ENCODE assay signal across 9 mouse cellular contexts in the genomic region with DNA sequence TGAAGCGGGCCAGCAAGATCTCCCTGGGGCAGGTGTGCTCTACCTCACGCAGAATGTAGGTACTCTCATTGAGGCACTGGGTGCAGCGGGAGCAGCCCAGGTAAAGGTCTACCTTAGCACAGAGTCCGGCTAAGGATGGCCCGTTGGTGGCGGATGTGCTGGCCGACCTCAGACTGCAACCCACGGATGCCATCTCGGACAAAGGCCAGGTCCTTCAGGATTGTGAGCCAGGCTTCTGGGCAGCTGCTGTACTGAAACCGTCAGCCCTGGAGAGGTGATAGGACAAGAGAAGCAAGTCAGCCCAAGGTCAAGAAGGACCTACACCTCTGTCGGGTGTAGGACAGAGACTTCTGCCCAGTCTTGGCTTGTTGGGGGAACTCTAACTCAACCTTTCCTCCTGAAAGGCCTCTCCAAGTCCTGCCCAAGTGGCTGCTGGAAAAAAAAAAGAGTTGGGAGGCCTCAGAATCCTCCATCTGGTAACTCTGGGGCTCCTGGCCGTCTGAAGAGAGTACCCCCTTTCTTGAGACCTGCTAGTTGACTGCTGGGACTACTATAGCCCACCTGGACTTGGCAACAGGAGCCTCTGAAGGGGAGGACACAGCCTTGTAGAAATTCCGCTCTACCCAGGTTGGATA. TPM values are rescaled to one million over a fixed set of nuclear protein-coding genes. Genes with fewer than 3 reads are reported as not detected.
A peak's percentile ranks its signal among the peaks of the same experiment; 100 is the strongest.
DNase-seq lines count a peak whose midpoint lies in the region; ATAC-seq and TF ChIP-seq lines count a peak whose summit lies in the region.
"Had no signal": no experiment of that assay in that cellular context is flagged by ENCODE, and none has a peak within 500 bp of the region (broad histone marks: within the 10 kb centered on the region; RNA-seq: fewer than 3 reads in every experiment).

No protein-coding gene starts in this region.

- no peak for DNase-seq in kidney, adult 2 months
- DNase-seq in kidney, adult 9 months = no peak
- DNase-seq in embryonic facial prominence, embryonic 10.5 days (ENCODE audit: low spot score) = no peak
- DNase-seq in limb, embryonic 14.5 days (ENCODE audit: low spot score) = no peak
- no peak for DNase-seq in adrenal gland, postnatal 25 days
- no peak for DNase-seq in layer of hippocampus, adult 11-12 months (ENCODE audit: low spot score)

- H3K9me3 ChIP-seq in embryonic facial prominence, embryonic 10.5 days = no peaks in the 10 kb centered on the region
- H3K9me3 ChIP-seq in limb, embryonic 14.5 days (ENCODE audit: control insufficient read depth, low read length) = no peaks in the 10 kb centered on the region

- no peaks in the 10 kb centered on the region for H3K79me2 ChIP-seq in C2C12 (ENCODE audit: control insufficient read depth, insufficient read depth)

- no peak overlapping the region for H3ac ChIP-seq in C2C12 (ENCODE audit: control insufficient read depth, insufficient read length, low read depth)

- TF ChIP-seq POLR2A in kidney, adult 2 months (IDR thresholded peaks at IDR 0.05; ENCODE audit: low read depth, low read length) = no peak
- no peak for TF ChIP-seq POLR2A in limb, embryonic 14.5 days (IDR thresholded peaks at IDR 0.05; ENCODE audit: borderline replicate concordance, extremely low read depth, insufficient read depth, insufficient read length)

- ATAC-seq in limb, embryonic 14.5 days (ENCODE audit: low FRiP score, low read depth) = no peak
- no peak for ATAC-seq in inflammation-experienced regulatory T-cells, adult 6 months

- H3K27me3 ChIP-seq in kidney, adult 2 months (replicated peaks; ENCODE audit: control insufficient read depth, insufficient read depth, low read length) = no peaks in the 10 kb centered on the region
- H3K27me3 ChIP-seq in C2C12 (ENCODE audit: control insufficient read depth, insufficient read depth, insufficient read length) = no peaks in the 10 kb centered on the region
- no peaks in the 10 kb centered on the region for H3K27me3 ChIP-seq in embryonic facial prominence, embryonic 10.5 days (replicated peaks; ENCODE audit: low read depth, poor library complexity, severe bottlenecking)
- H3K27me3 ChIP-seq in limb, embryonic 14.5 days (ENCODE audit: control insufficient read depth, insufficient read depth, low read length) = no peaks in the 10 kb centered on the region

- H3K9ac ChIP-seq in limb, embryonic 14.5 days (ENCODE audit: low read depth, low read length, severe bottlenecking) = no peak overlapping the region; the same call in 1 of the 2 replicates

- no peak for TF ChIP-seq CTCF in kidney, adult 2 months (conservative IDR thresholded peaks at IDR 0.05; ENCODE audit: insufficient read depth, insufficient read length, low read depth, low read length)
- no peak for TF ChIP-seq CTCF in C2C12 (IDR thresholded peaks at IDR 0.05; ENCODE audit: control insufficient read depth, insufficient read depth, insufficient read length)

- H3K4me3 ChIP-seq in kidney, adult 2 months (ENCODE audit: insufficient read depth, low read depth, low read length) = peak overlapping the region; percentile 59
- peak overlapping the region; percentile 53 for H3K4me3 ChIP-seq in C2C12 (ENCODE audit: insufficient read depth, poor library complexity, severe bottlenecking)
- H3K4me3 ChIP-seq in embryonic facial prominence, embryonic 10.5 days = peak overlapping the region; percentile 58
- H3K4me3 ChIP-seq in limb, embryonic 14.5 days (replicated peaks; ENCODE audit: low read length) = peak overlapping the region; percentile 49

- 86% methylated on average over 13 of the region's 13 CpGs for WGBS in kidney, adult 2 months
- 93% methylated on average over 13 of the region's 13 CpGs for WGBS in embryonic facial prominence, embryonic 10.5 days
- 91% methylated on average over 13 of the region's 13 CpGs for WGBS in limb, embryonic 14.5 days

- H3K4me2 ChIP-seq in limb, embryonic 14.5 days (replicated peaks; ENCODE audit: low read depth, low read length, severe bottlenecking) = peak overlapping the region; percentile 61

- H3K27ac ChIP-seq in kidney, adult 2 months (ENCODE audit: insufficient read depth, low read depth, low read length) = no peak overlapping the region
- H3K27ac ChIP-seq in embryonic facial prominence, embryonic 10.5 days (replicated peaks) = no peak overlapping the region
- no peak overlapping the region for H3K27ac ChIP-seq in limb, embryonic 14.5 days (replicated peaks; ENCODE audit: low read depth, low read length)

- no peaks in the 10 kb centered on the region for H3K36me3 ChIP-seq in kidney, adult 2 months (ENCODE audit: control insufficient read depth, insufficient read depth, low read length)
- peaks cover 9% of the 10 kb centered on the region for H3K36me3 ChIP-seq in C2C12 (ENCODE audit: control insufficient read depth, insufficient read depth)
- no peaks in the 10 kb centered on the region for H3K36me3 ChIP-seq in embryonic facial prominence, embryonic 10.5 days (replicated peaks)
- peaks cover 4% of the 10 kb centered on the region; the same call in 1 of the 2 replicates for H3K36me3 ChIP-seq in limb, embryonic 14.5 days (ENCODE audit: control insufficient read depth, insufficient read depth, low read length)

- H3K4me1 ChIP-seq in kidney, adult 2 months (ENCODE audit: control insufficient read depth, insufficient read depth, low read length) = 0 out of 2 replicates have a peak, but pooled peaks cover 2% of the 10 kb centered on the region
- H3K4me1 ChIP-seq in embryonic facial prominence, embryonic 10.5 days = peaks cover 31% of the 10 kb centered on the region
- H3K4me1 ChIP-seq in limb, embryonic 14.5 days (ENCODE audit: control insufficient read depth, insufficient read depth, low read length) = peaks cover 6% of the 10 kb centered on the region

- no peaks in the 10 kb centered on the region for H3K79me3 ChIP-seq in C2C12 (ENCODE audit: low read depth)

TF ChIP-seq in C2C12, 6 proteins besides CTCF, POLR2A, EP300 and RAD21:
- no peak for TF ChIP-seq FOSL1 (IDR thresholded peaks at IDR 0.05; ENCODE audit: insufficient read depth, low read length, poor library complexity, severe bottlenecking)
- no peak for TF ChIP-seq MAX (IDR thresholded peaks at IDR 0.05)
- no peak for TF ChIP-seq USF1 (IDR thresholded peaks at IDR 0.05; ENCODE audit: low read depth)
- TF ChIP-seq CEBPB (IDR thresholded peaks at IDR 0.05; ENCODE audit: low read depth) = no peak
- TF ChIP-seq MYOG (IDR thresholded peaks at IDR 0.05; ENCODE audit: control insufficient read depth, extremely low read depth, insufficient read length) = no peak
- no peak for TF ChIP-seq MYOD1 (IDR thresholded peaks at IDR 0.05; ENCODE audit: control insufficient read depth, insufficient read length, low read depth)

RNA-seq across cellular contexts. Expression of a gene that starts 0.9 kb away (rescaled TPM):
- 15.4 and 17.5 TPM in 2 replicates for polyA plus RNA-seq in kidney, adult 2 months (2012; rRNA removed)
- polyA plus RNA-seq in C2C12 (2012; fragmentation: generic; extraction: Trizol) = 2.2 TPM
- polyA plus RNA-seq in embryonic facial prominence, embryonic 10.5 days (2016; fragmentation: Nextera tagmentation; extraction: Ambion mirVana) = 1.1 and 1.4 TPM in 2 replicates
- polyA plus RNA-seq in limb, embryonic 14.5 days (2012; rRNA removed) = 6.4 and 8.3 TPM in 2 replicates
- 1.3 and 1.5 TPM in 2 replicates for polyA plus RNA-seq in limb, embryonic 14.5 days (2014; fragmentation: Nextera tagmentation; extraction: Ambion mirVana)
- 18.9 and 22.1 TPM in 2 replicates for total RNA-seq in adrenal gland, postnatal 25 days (2021)
- polyA plus RNA-seq in inflammation-experienced regulatory T-cells, adult 6 months (2017; shearing (Covaris generic)) = 10 to 100 TPM; 15.5 to 19.9 (median 17.9) TPM

RNA-seq across cellular contexts. Expression of a gene that starts 21.1 kb away (rescaled TPM):
- 0.72 and 0.77 TPM in 2 replicates for polyA plus RNA-seq in kidney, adult 2 months (2012; rRNA removed)
- not detected for polyA plus RNA-seq in C2C12 (2012; fragmentation: generic; extraction: Trizol)
- polyA plus RNA-seq in embryonic facial prominence, embryonic 10.5 days (2016; fragmentation: Nextera tagmentation; extraction: Ambion mirVana) = 0.25 and 0.26 TPM in 2 replicates
- polyA plus RNA-seq in limb, embryonic 14.5 days (2012; rRNA removed) = 0.12 and 0.28 TPM in 2 replicates
- polyA plus RNA-seq in limb, embryonic 14.5 days (2014; fragmentation: Nextera tagmentation; extraction: Ambion mirVana) = not detected in 2 replicates
- 0.43 and 0.67 TPM in 2 replicates for total RNA-seq in adrenal gland, postnatal 25 days (2021)
- 1 to 10 TPM in 1 of 3 experiments, under 1 TPM in 2; 0.34 to 1.6 (median 0.53) TPM for polyA plus RNA-seq in inflammation-experienced regulatory T-cells, adult 6 months (2017; shearing (Covaris generic))
- total RNA-seq: megakaryocyte-erythroid progenitor cell, adult 5-6 weeks had no signal

RNA-seq across cellular contexts. Expression of a gene that starts 27.9 kb away (rescaled TPM):
- polyA plus RNA-seq in kidney, adult 2 months (2012; rRNA removed) = 0.87 and 0.91 TPM in 2 replicates
- polyA plus RNA-seq in C2C12 (2012; fragmentation: generic; extraction: Trizol) = not detected
- polyA plus RNA-seq in embryonic facial prominence, embryonic 10.5 days (2016; fragmentation: Nextera tagmentation; extraction: Ambion mirVana) = 0.05 and 0.16 TPM in 2 replicates
- 0.05 and 0.13 TPM in 2 replicates for polyA plus RNA-seq in limb, embryonic 14.5 days (2012; rRNA removed)
- polyA plus RNA-seq in limb, embryonic 14.5 days (2014; fragmentation: Nextera tagmentation; extraction: Ambion mirVana) = 0.07 TPM in 1 of 2 replicates, not detected in the other
- total RNA-seq in adrenal gland, postnatal 25 days (2021) = 0.58 TPM in 1 of 2 replicates, not detected in the other
- under 1 TPM in 2 of 3 experiments, not detected in 1; 0.19 to 0.35 TPM for polyA plus RNA-seq in inflammation-experienced regulatory T-cells, adult 6 months (2017; shearing (Covaris generic))
- total RNA-seq: megakaryocyte-erythroid progenitor cell, adult 5-6 weeks had no signal

RNA-seq across cellular contexts. Expression of a gene that starts 38.3 kb away (rescaled TPM):
- 0.12 and 0.16 TPM in 2 replicates for polyA plus RNA-seq in kidney, adult 2 months (2012; rRNA removed)
- polyA plus RNA-seq in C2C12 (2012; fragmentation: generic; extraction: Trizol) = not detected
- polyA plus RNA-seq in embryonic facial prominence, embryonic 10.5 days (2016; fragmentation: Nextera tagmentation; extraction: Ambion mirVana) = not detected in 2 replicates
- 0.08 and 0.10 TPM in 2 replicates for polyA plus RNA-seq in limb, embryonic 14.5 days (2012; rRNA removed)
- polyA plus RNA-seq in limb, embryonic 14.5 days (2014; fragmentation: Nextera tagmentation; extraction: Ambion mirVana) = 0.12 and 0.19 TPM in 2 replicates
- not detected in 2 replicates for total RNA-seq in adrenal gland, postnatal 25 days (2021)
- under 1 TPM in 1 of 3 experiments, not detected in 2; 0.09 TPM for polyA plus RNA-seq in inflammation-experienced regulatory T-cells, adult 6 months (2017; shearing (Covaris generic))
- total RNA-seq: megakaryocyte-erythroid progenitor cell, adult 5-6 weeks had no signal

RNA-seq across cellular contexts. Expression of a gene that starts 46.9 kb away (rescaled TPM):
- 12.8 and 14.5 TPM in 2 replicates for polyA plus RNA-seq in kidney, adult 2 months (2012; rRNA removed)
- polyA plus RNA-seq in C2C12 (2012; fragmentation: generic; extraction: Trizol) = 10.5 TPM
- polyA plus RNA-seq in embryonic facial prominence, embryonic 10.5 days (2016; fragmentation: Nextera tagmentation; extraction: Ambion mirVana) = 18.7 and 20.2 TPM in 2 replicates
- 28.6 and 38.4 TPM in 2 replicates for polyA plus RNA-seq in limb, embryonic 14.5 days (2012; rRNA removed)
- polyA plus RNA-seq in limb, embryonic 14.5 days (2014; fragmentation: Nextera tagmentation; extraction: Ambion mirVana) = 17.0 and 19.1 TPM in 2 replicates
- total RNA-seq in adrenal gland, postnatal 25 days (2021) = 15.3 and 18.5 TPM in 2 replicates
- 10 to 100 TPM in 2 of 3 experiments, 1 to 10 TPM in 1; 9.1 to 12.8 (median 11.0) TPM for polyA plus RNA-seq in inflammation-experienced regulatory T-cells, adult 6 months (2017; shearing (Covaris generic))
